Mouse (Mus musculus) forebrain, embryonic 10.5 days (tissue): ENCODE data around the gene R3hdm1. TPM values are rescaled to one million over a fixed set of nuclear protein-coding genes. Genes with fewer than 3 reads are reported as not detected.
A peak's percentile ranks its signal among the peaks of the same experiment; 100 is the strongest.

Experiments used
- DNase-seq: peaks from one replicate; pipeline ENCODE4 v3.0.0-alpha.2; 2017; ENCODE audit warnings: low spot score; ENCODE audit errors: extremely low spot score
- H3K27ac ChIP-seq: fragments of 300-500 bp; sonication (generic); 2 replicates; pipeline ENCODE4 v1.5.1; 2016; ENCODE audit warnings: mild to moderate bottlenecking
- H3K27me3 ChIP-seq: fragments of 300-500 bp; sonication (generic); 2 replicates; pipeline ENCODE4 v1.6.1; 2016; ENCODE audit warnings: mild to moderate bottlenecking; ENCODE audit not compliant: poor library complexity, severe bottlenecking
- H3K36me3 ChIP-seq: fragments of 300-500 bp; sonication (generic); replicated peaks from 2 replicates; pipeline ENCODE4 v1.6.1; 2016; ENCODE audit warnings: mild to moderate bottlenecking, moderate library complexity
- H3K4me1 ChIP-seq: fragments of 300-500 bp; sonication (generic); 2 replicates; pipeline ENCODE4 v1.6.1; 2016
- H3K4me3 ChIP-seq: fragments of 300-500 bp; sonication (generic); 2 replicates; pipeline ENCODE4 v1.5.1; 2016; ENCODE audit warnings: mild to moderate bottlenecking, moderate library complexity
- H3K9me3 ChIP-seq: fragments of 300-500 bp; sonication (generic); 2 replicates; pipeline ENCODE4 v1.6.1; 2016; ENCODE audit warnings: mild to moderate bottlenecking, moderate library complexity
- WGBS: fragments of 180-500 bp; shearing (Covaris S2); methylation state at CpG from one replicate; pipeline ENCODE4 v1.1.7; 2016; 5-methylcytosine and 5-hydroxymethylcytosine counted together
- polyA plus RNA-seq: library from polyadenylated mRNA; unstranded; fragments of >200 nt; fragmentation: Nextera tagmentation; extraction: Ambion mirVana; gene quantifications from 2 replicates; pipeline ENCODE4 v1.2.1, GENCODE M21; 2016

The R3hdm1 gene
- polyA plus RNA-seq = 79.8 and 82.2 TPM in 2 replicates

GRCm38 (mm10) chr1:128102641-128103461, at the start of gene R3hdm1, which contains the start of gene Zranb3:
R3hdm1 (plus strand) TSS chr1:128103301.
Zranb3 (minus strand) TSS chr1:128103047.
- WGBS = under 1% methylated on average over 42 of the region's 43 CpGs
- no peaks in the 10 kb centered on the region for H3K27me3 ChIP-seq
- peak within 1 kb of the TSS; percentile 93 for H3K4me3 ChIP-seq
- H3K36me3 ChIP-seq = no peaks in the 10 kb centered on the region
- H3K4me1 ChIP-seq = peaks cover 39% of the 10 kb centered on the region
- no peaks in the 10 kb centered on the region for H3K9me3 ChIP-seq
- peak within 1 kb of the TSS; percentile 95 for H3K27ac ChIP-seq
- peak; percentile 94 for DNase-seq

- peaks cover 25% of the 10 kb centered on the region for H3K36me3 ChIP-seq
- H3K9me3 ChIP-seq = no peaks in the 10 kb centered on the region
- H3K27me3 ChIP-seq = no peaks in the 10 kb centered on the region
- WGBS = 94% methylated on average over 4 of the region's 4 CpGs
- DNase-seq = no peak
- no peak overlapping the region for H3K27ac ChIP-seq
- no peak overlapping the region for H3K4me3 ChIP-seq
- H3K4me1 ChIP-seq = peaks cover 12% of the 10 kb centered on the region
Measured at GRCm38 (mm10) chr1:128057269-128057668, 45.8 kb upstream of the R3hdm1 start.

- WGBS = 97% methylated on average over 5 of the region's 5 CpGs
- H3K36me3 ChIP-seq = peaks cover 19% of the 10 kb centered on the region
- no peaks in the 10 kb centered on the region for H3K27me3 ChIP-seq
- H3K4me1 ChIP-seq = peaks cover 12% of the 10 kb centered on the region
- no peak overlapping the region for H3K4me3 ChIP-seq
- H3K27ac ChIP-seq = no peak overlapping the region
- no peak for DNase-seq
- H3K9me3 ChIP-seq = no peaks in the 10 kb centered on the region
Measured at GRCm38 (mm10) chr1:128058625-128059024, 44.5 kb upstream of the R3hdm1 start.

DNA sequence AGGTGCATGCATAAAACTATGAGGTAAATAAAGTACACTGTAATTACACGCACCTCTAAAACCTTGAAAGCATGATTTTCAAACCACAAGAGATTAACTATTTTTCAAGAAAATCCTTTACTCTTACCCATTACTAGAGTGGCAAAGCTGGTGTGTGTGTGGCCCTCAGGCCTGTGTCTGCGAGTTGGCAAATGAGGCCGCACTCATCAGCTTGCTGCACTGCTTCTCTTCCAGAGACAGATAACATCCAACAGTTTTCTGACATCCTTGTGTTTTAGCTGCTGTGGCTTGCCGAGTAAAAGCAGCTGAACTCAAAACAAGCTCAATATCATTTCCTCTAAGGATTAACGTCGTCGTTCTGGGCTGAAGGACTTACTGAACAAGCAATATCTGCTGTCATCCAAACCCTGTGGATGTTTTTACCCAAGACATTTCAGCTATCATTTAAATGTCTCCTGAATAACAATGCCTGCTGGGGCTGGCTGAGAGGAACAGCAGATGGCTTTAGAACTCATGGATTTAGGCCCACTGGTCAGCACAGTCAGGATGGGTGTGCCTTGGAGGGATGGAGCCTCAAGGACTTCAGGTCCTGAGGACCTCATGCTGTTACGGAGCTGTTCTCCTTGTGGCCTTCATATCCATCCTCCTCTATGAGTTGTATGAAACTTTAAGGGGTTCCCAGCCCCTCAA, 42.3 kb upstream of the R3hdm1 start:
- no peak for DNase-seq
- Histone ChIP-seq H3K9me3 (no peaks in the 10 kb centered on the region), H3K4me3 (no peak overlapping the region), H3K27me3 (no peaks in the 10 kb centered on the region), H3K27ac (no peak overlapping the region), H3K4me1 (peaks cover 12% of the 10 kb centered on the region), H3K36me3 (peaks cover 18% of the 10 kb centered on the region)
- WGBS = 74% methylated on average over 8 of the region's 8 CpGs

GRCm38 (mm10) chr1:128061401-128061800, 41.7 kb upstream of the R3hdm1 start:
- no peaks in the 10 kb centered on the region for H3K9me3 ChIP-seq
- DNase-seq = no peak
- H3K4me3 ChIP-seq = no peak overlapping the region
- H3K27me3 ChIP-seq = no peaks in the 10 kb centered on the region
- no peak overlapping the region for H3K27ac ChIP-seq
- whole genome bisulfite sequencing = 91% methylated on average over 1 of the region's 1 CpGs
- H3K4me1 ChIP-seq = peaks cover 12% of the 10 kb centered on the region
- peaks cover 15% of the 10 kb centered on the region for H3K36me3 ChIP-seq

DNA sequence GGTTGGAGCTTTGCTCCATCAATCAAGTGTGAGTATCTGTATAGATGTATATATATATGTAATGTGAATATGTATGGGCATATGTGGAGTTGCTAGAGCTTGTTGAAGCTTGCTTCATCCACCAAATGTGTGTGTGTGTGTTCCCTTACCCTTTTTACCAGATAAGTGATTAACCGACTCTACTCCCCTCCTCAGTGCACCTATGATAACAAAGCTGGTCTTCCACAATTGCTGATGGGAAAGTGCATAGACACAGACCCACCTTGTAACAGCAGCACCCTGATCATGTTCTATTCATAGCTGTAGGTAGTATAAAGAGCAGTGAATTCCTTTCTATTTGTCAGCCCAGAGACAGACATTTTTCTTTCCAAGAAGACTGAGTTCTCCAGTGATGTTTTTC, 40.9 kb upstream of the R3hdm1 start:
- H3K36me3 ChIP-seq = peaks cover 20% of the 10 kb centered on the region
- no peaks in the 10 kb centered on the region for H3K27me3 ChIP-seq
- H3K4me3 ChIP-seq = no peak overlapping the region
- no peak overlapping the region for H3K27ac ChIP-seq
- H3K9me3 ChIP-seq = no peaks in the 10 kb centered on the region
- WGBS = 86% methylated on average over 1 of the region's 1 CpGs
- no peak for DNase-seq
- H3K4me1 ChIP-seq = peaks cover 12% of the 10 kb centered on the region

DNA sequence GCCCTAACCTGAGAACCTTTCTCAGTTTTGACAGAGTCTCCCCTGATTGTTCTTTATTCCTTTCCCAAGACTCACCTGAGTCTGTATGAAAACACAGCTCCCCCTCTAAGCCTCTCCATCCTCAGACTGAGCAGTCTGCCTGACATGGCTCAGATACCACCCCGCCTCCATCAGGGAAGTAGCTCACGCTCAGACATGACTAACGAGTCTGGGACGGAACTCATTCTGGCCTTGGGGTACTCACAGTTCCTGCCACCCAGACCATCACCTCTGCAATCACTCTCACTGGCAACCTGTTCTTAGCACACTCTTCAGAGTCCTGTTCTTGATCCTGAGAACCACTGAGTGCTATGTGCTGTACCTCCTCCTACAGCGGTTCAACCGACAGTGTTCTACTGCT, 38.4 kb upstream of the R3hdm1 start:
- peaks cover 12% of the 10 kb centered on the region for H3K4me1 ChIP-seq
- no peaks in the 10 kb centered on the region for H3K27me3 ChIP-seq
- 94% methylated on average over 6 of the region's 6 CpGs for WGBS
- no peak for DNase-seq
- no peak overlapping the region for H3K4me3 ChIP-seq
- peaks cover 17% of the 10 kb centered on the region for H3K36me3 ChIP-seq
- H3K27ac ChIP-seq = no peak overlapping the region
- no peaks in the 10 kb centered on the region for H3K9me3 ChIP-seq

- H3K4me1 ChIP-seq = no peaks in the 10 kb centered on the region
- DNase-seq = no peak
- H3K27ac ChIP-seq = no peak overlapping the region
- peaks cover 37% of the 10 kb centered on the region for H3K36me3 ChIP-seq
- H3K4me3 ChIP-seq = no peak overlapping the region
- no peaks in the 10 kb centered on the region for H3K27me3 ChIP-seq
- WGBS = 86% methylated on average over 2 of the region's 2 CpGs
- H3K9me3 ChIP-seq = no peaks in the 10 kb centered on the region
Measured at GRCm38 (mm10) chr1:128068945-128069397, 34.1 kb upstream of the R3hdm1 start.

GRCm38 (mm10) chr1:128070003-128070402, 33.1 kb upstream of the R3hdm1 start:
- DNase-seq = no peak
- WGBS = 93% methylated on average over 3 of the region's 3 CpGs
- Histone ChIP-seq H3K27me3 (no peaks in the 10 kb centered on the region), H3K27ac (no peak overlapping the region), H3K4me1 (no peaks in the 10 kb centered on the region), H3K4me3 (no peak overlapping the region), H3K36me3 (peaks cover 41% of the 10 kb centered on the region), H3K9me3 (no peaks in the 10 kb centered on the region)

- no peaks in the 10 kb centered on the region for H3K9me3 ChIP-seq
- H3K27me3 ChIP-seq = no peaks in the 10 kb centered on the region
- H3K4me3 ChIP-seq = no peak overlapping the region
- DNase-seq = no peak
- peaks cover 27% of the 10 kb centered on the region for H3K36me3 ChIP-seq
- H3K4me1 ChIP-seq = no peaks in the 10 kb centered on the region
- 94% methylated on average over 6 of the region's 6 CpGs for WGBS
- H3K27ac ChIP-seq = no peak overlapping the region
Measured at GRCm38 (mm10) chr1:128073051-128073450, 30.1 kb upstream of the R3hdm1 start.

DNA sequence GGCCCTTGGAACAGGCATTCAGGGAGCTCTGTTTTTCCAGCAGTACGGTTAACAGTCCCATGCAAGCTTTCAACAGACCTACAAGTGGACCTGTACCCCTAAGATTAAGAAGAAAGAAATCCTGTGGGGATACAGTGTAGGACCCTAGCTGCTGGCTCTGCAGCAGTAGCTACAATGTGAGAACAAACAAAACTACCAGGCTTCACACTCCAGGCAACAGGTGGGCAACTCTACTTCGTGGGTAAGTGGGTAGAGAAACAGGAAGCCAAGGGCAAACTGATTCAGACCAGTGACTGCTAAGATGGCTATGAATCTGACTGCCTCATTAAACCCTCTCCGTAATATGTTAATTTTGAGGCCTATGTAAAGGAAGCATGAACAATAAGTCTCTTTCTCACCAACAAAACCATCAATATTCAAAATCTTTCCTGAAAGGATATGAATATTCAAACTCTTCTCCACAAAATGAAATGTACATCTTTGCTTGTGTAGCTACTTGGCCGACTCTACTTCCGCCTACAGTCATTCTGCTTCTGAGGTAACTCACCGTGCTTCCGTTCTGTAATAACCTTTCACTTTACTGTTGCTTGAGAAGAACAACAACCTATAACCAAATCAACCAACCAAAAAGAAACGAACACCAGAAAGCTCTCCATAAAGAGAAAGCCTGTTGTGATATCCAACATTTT, 26.2 kb upstream of the R3hdm1 start:
- 91% methylated on average over 8 of the region's 8 CpGs for WGBS
- peaks cover 46% of the 10 kb centered on the region for H3K36me3 ChIP-seq
- H3K27me3 ChIP-seq = no peaks in the 10 kb centered on the region
- no peaks in the 10 kb centered on the region for H3K9me3 ChIP-seq
- H3K27ac ChIP-seq = no peak overlapping the region
- no peak overlapping the region for H3K4me3 ChIP-seq
- DNase-seq = no peak
- no peaks in the 10 kb centered on the region for H3K4me1 ChIP-seq

- Histone ChIP-seq H3K27ac (no peak overlapping the region), H3K36me3 (peaks cover 42% of the 10 kb centered on the region), H3K27me3 (no peaks in the 10 kb centered on the region), H3K9me3 (no peaks in the 10 kb centered on the region), H3K4me1 (peaks cover 2% of the 10 kb centered on the region; the same call in 1 of the 2 replicates), H3K4me3 (no peak overlapping the region)
- 95% methylated on average over 2 of the region's 2 CpGs for WGBS
- DNase-seq = no peak
Measured at GRCm38 (mm10) chr1:128077788-128078187, 25.3 kb upstream of the R3hdm1 start.
